Mouse (Mus musculus): ENCODE measurements around the gene Cd59b.

DNA sequence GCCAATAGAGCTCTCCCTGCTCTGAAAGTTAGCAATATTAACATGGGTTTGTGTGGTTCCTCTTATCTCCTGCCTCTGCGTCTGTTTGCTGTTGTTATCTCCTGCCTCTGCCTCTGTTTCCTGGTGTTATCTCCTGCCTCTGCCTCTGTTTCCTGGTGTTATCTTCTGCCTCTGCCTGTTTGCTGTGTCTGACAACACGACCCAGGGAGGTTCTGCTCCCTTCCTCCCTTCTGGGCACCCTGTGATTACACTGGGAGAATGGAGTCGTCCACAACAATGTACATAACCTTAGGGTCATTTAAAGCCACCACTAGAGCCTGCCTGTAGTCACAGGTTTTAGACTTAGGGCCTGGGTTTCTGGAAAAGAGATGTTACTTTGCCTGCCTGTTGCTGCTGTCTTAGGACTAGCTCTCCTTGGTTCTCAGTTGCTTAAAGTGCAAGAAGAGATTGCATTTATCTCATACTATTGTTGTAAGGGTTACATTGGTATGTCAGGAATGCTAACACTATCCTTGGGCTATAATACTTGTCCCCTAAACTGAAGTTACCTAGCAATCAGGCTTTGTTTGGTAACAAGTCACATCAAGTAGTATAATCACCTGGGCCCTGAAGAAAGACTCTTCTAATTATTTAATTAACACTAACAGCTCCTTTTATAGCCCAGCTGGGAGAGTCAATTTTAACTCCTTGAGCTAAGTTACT is 29.0 kb downstream of the Cd59b start:
- peak; percentile 84 for TF ChIP-seq GATA1 (IDR thresholded peaks at IDR 0.05; ENCODE audit: low read length)
- peak; percentile 67 for TF ChIP-seq TAL1 (IDR thresholded peaks at IDR 0.05; ENCODE audit: low read length)

All from erythroblast, embryonic 14.5 days (primary cell).